ENCODE assay signal across 9 mouse cellular contexts in genomic region chr2:128470351-128470750, GRCm38 (mm10).
A peak's percentile ranks its signal among the peaks of the same experiment; 100 is the strongest.
DNase-seq lines count a peak whose midpoint lies in the region; ATAC-seq lines count a peak whose summit lies in the region.
"Had no signal": no experiment of that assay in that cellular context is flagged by ENCODE, and none has a peak within 500 bp of the region (broad histone marks: within the 10 kb centered on the region; RNA-seq: fewer than 3 reads in every experiment).

No protein-coding gene starts in this region.

- ATAC-seq in monocyte, adult 5-6 weeks (replicated peaks; ENCODE audit: insufficient number of reproducible peaks, low FRiP score, low TSS enrichment, poor library complexity, severe bottlenecking), result no peak
- ATAC-seq: midbrain, embryonic 16.5 days had no signal

- peak; percentile 17 to 36 for DNase-seq in spleen, postnatal 36 days (ENCODE audit: low spot score in 2 of 2)
- DNase-seq in spleen, postnatal 10 days (ENCODE audit: low spot score in 2 of 2), result no peak
- peak; percentile 18 to 51 for DNase-seq in gastrocnemius, adult 8-10 months (ENCODE audit: low spot score in 2 of 2)
- peak; percentile 36 for DNase-seq in lung, postnatal 25 days (ENCODE audit: low spot score)
- no peak for DNase-seq in neural tube, embryonic 10.5 days (ENCODE audit: extremely low spot score, low spot score)
- no peak for DNase-seq in c-Kit-positive CD71-positive TER-119-positive erythroid progenitor cells, embryonic 14.5 days (ENCODE audit: low spot score)
- DNase-seq: spleen, adult 18-20 months had no signal

Comparison
In these comparisons a context has a peak if more than half of its experiments do, and no peak if none do; other contexts are left out.
1. DNase-seq: peak in spleen, postnatal 36 days (2 of 2), gastrocnemius, adult 8-10 months (2 of 2) and lung, postnatal 25 days (single experiment); none in spleen, postnatal 10 days (0 of 2), neural tube, embryonic 10.5 days (single experiment) and c-Kit-positive CD71-positive TER-119-positive erythroid progenitor cells, embryonic 14.5 days (single experiment).